Mouse (Mus musculus): ENCODE measurements around the gene Nlgn2.

GRCm38 (mm10) chr11:69876867-69877266, 39.3 kb upstream of the Nlgn2 start:
- peak; percentile 77 for TF ChIP-seq CTCF (IDR thresholded peaks at IDR 0.05; ENCODE audit: insufficient read depth, low read length)
- peak; percentile 49; the same call in 1 of the 2 replicates for TF ChIP-seq POLR2A (IDR thresholded peaks at IDR 0.05; ENCODE audit: borderline replicate concordance, extremely low read depth, low read depth, low read length)

All from lung, adult 2 months (tissue).